Mouse (Mus musculus): ENCODE measurements at regions not wholly inside any gene's neighbourhood (a gene's known extent, or its start where the extent isn't known, plus 50 kb on each side); places are given as distances from the start of the nearest gene placed in this dataset.

GRCm38 (mm10) chr2:146802973-146803372 is 52.7 kb upstream of the Kiz start:
- intact Hi-C loops (cut with DNase I) = no loop called here
- DNase-seq = no peak

Data from left cerebral cortex, postnatal 4 days (tissue).